23 mouse cellular contexts compared by ENCODE assay signal in genomic region chr6:33732214-33732613, GRCm38 (mm10).
DNase-seq lines count a peak whose midpoint lies in the region; ATAC-seq and TF ChIP-seq lines count a peak whose summit lies in the region.
"Had no signal": no experiment of that assay in that cellular context is flagged by ENCODE, and none has a peak within 500 bp of the region (broad histone marks: within the 10 kb centered on the region; RNA-seq: fewer than 3 reads in every experiment).

No protein-coding gene starts in this region.

- DNase-seq in limb, embryonic 11.5 days (ENCODE audit: low spot score), result peak; percentile 25
- DNase-seq in limb, embryonic 10.5 days (ENCODE audit: low spot score), result no peak
- peak; percentile 36 for DNase-seq in mesoderm, embryonic 11.5 days (ENCODE audit: low read depth, low spot score)
- DNase-seq in adipocyte (ENCODE audit: low spot score), result no peak
- DNase-seq in layer of hippocampus, adult 2 months (ENCODE audit: low spot score in 2 of 2), result no peak
- DNase-seq: adrenal gland, adult 8-10 months; adrenal gland, postnatal 14 days; adrenal gland, postnatal 36 days; cerebellum, adult 18-20 months; cerebellum, adult 8-10 months; cerebellum, adult 9-11 months; cerebellum, postnatal 14 days; cerebellum, postnatal 36 days; embryo, embryonic 11 days had no signal

- no peak overlapping the region for H3K4me2 ChIP-seq in limb, embryonic 11.5 days (ENCODE audit: low read depth, severe bottlenecking)
- H3K4me2 ChIP-seq in neural tube, embryonic 12.5 days (replicated peaks), result no peak overlapping the region
- H3K4me2 ChIP-seq in neural tube, embryonic 15.5 days, result no peak overlapping the region
- H3K4me2 ChIP-seq in neural tube, embryonic 14.5 days (ENCODE audit: low read depth, low read length), result no peak overlapping the region
- H3K4me2 ChIP-seq: embryonic facial prominence, embryonic 13.5 days; embryonic facial prominence, embryonic 15.5 days had no signal

- TF ChIP-seq CTCF in layer of hippocampus, adult 2 months (conservative IDR thresholded peaks at IDR 0.05), result no peak

- no peak overlapping the region for H3K4me3 ChIP-seq in limb, embryonic 11.5 days (ENCODE audit: low read depth, low read length)
- H3K4me3 ChIP-seq in limb, embryonic 10.5 days, result no peak overlapping the region
- H3K4me3 ChIP-seq in neural tube, embryonic 12.5 days, result no peak overlapping the region
- no peak overlapping the region for H3K4me3 ChIP-seq in neural tube, embryonic 15.5 days (replicated peaks)
- no peak overlapping the region for H3K4me3 ChIP-seq in neural tube, embryonic 14.5 days (ENCODE audit: low read depth, low read length)
- no peak overlapping the region for H3K4me3 ChIP-seq in layer of hippocampus, adult 2 months
- H3K4me3 ChIP-seq: embryonic facial prominence, embryonic 13.5 days; embryonic facial prominence, embryonic 15.5 days; erythroblast, embryonic 14.5 days; forebrain, embryonic 10.5 days had no signal

- ATAC-seq in limb, embryonic 11.5 days (ENCODE audit: insufficient number of reproducible peaks, low FRiP score, low TSS enrichment, low read depth), result no peak
- 0 out of 2 replicates have a peak, but pooled peaks have one; percentile 37 for ATAC-seq in neural tube, embryonic 12.5 days (ENCODE audit: low FRiP score, low read depth)
- ATAC-seq in neural tube, embryonic 15.5 days (ENCODE audit: low FRiP score), result no peak
- peak; percentile 52; the same call in 1 of the 2 replicates for ATAC-seq in neural tube, embryonic 14.5 days (ENCODE audit: low read depth)
- ATAC-seq: forebrain, embryonic 14.5 days; forebrain, embryonic 16.5 days had no signal

- WGBS in limb, embryonic 11.5 days, result 13% methylated on average over 2 of the region's 2 CpGs
- WGBS in limb, embryonic 10.5 days, result 29% methylated on average over 2 of the region's 2 CpGs
- 5% methylated on average over 2 of the region's 2 CpGs for WGBS in neural tube, embryonic 12.5 days
- 6% methylated on average over 2 of the region's 2 CpGs for WGBS in neural tube, embryonic 15.5 days
- WGBS in neural tube, embryonic 14.5 days, result 5% methylated on average over 2 of the region's 2 CpGs

- H3K36me3 ChIP-seq in limb, embryonic 11.5 days (ENCODE audit: control insufficient read depth, insufficient read depth, low read length), result no peaks in the 10 kb centered on the region
- no peaks in the 10 kb centered on the region for H3K36me3 ChIP-seq in limb, embryonic 10.5 days
- H3K36me3 ChIP-seq in neural tube, embryonic 12.5 days, result no peaks in the 10 kb centered on the region
- H3K36me3 ChIP-seq in neural tube, embryonic 15.5 days, result no peaks in the 10 kb centered on the region
- H3K36me3 ChIP-seq in neural tube, embryonic 14.5 days (ENCODE audit: control insufficient read depth, insufficient read depth, low read length), result no peaks in the 10 kb centered on the region
- H3K36me3 ChIP-seq: embryonic facial prominence, embryonic 13.5 days; embryonic facial prominence, embryonic 15.5 days; forebrain, embryonic 10.5 days had no signal

- H3K27ac ChIP-seq in limb, embryonic 11.5 days (replicated peaks; ENCODE audit: low read depth, low read length), result no peak overlapping the region
- no peak overlapping the region for H3K27ac ChIP-seq in limb, embryonic 10.5 days
- no peak overlapping the region for H3K27ac ChIP-seq in neural tube, embryonic 12.5 days
- H3K27ac ChIP-seq in neural tube, embryonic 15.5 days (replicated peaks), result no peak overlapping the region
- no peak overlapping the region for H3K27ac ChIP-seq in neural tube, embryonic 14.5 days (ENCODE audit: low read depth, low read length)
- no peak overlapping the region for H3K27ac ChIP-seq in layer of hippocampus, adult 2 months
- H3K27ac ChIP-seq: embryonic facial prominence, embryonic 13.5 days; embryonic facial prominence, embryonic 15.5 days; forebrain, embryonic 10.5 days had no signal

- H3K9ac ChIP-seq in limb, embryonic 11.5 days (ENCODE audit: low read length), result no peak overlapping the region
- no peak overlapping the region for H3K9ac ChIP-seq in neural tube, embryonic 12.5 days
- no peak overlapping the region for H3K9ac ChIP-seq in neural tube, embryonic 15.5 days (replicated peaks)
- no peak overlapping the region for H3K9ac ChIP-seq in neural tube, embryonic 14.5 days (replicated peaks; ENCODE audit: low read depth, low read length)
- H3K9ac ChIP-seq: embryonic facial prominence, embryonic 13.5 days; embryonic facial prominence, embryonic 15.5 days had no signal

- H3K9me3 ChIP-seq in limb, embryonic 11.5 days (ENCODE audit: control insufficient read depth, low read length), result no peaks in the 10 kb centered on the region
- H3K9me3 ChIP-seq in limb, embryonic 10.5 days (replicated peaks), result no peaks in the 10 kb centered on the region
- H3K9me3 ChIP-seq in neural tube, embryonic 12.5 days, result no peaks in the 10 kb centered on the region
- no peaks in the 10 kb centered on the region for H3K9me3 ChIP-seq in neural tube, embryonic 15.5 days (replicated peaks)
- no peaks in the 10 kb centered on the region for H3K9me3 ChIP-seq in neural tube, embryonic 14.5 days (ENCODE audit: control insufficient read depth, low read length)
- H3K9me3 ChIP-seq: embryonic facial prominence, embryonic 13.5 days; embryonic facial prominence, embryonic 15.5 days; forebrain, embryonic 10.5 days had no signal

- peaks cover 4% of the 10 kb centered on the region; the same call in 1 of the 2 replicates for H3K4me1 ChIP-seq in limb, embryonic 11.5 days (ENCODE audit: control insufficient read depth, insufficient read depth, low read length)
- H3K4me1 ChIP-seq in limb, embryonic 10.5 days, result peaks cover 36% of the 10 kb centered on the region
- H3K4me1 ChIP-seq in neural tube, embryonic 12.5 days, result peaks cover 6% of the 10 kb centered on the region; the same call in 1 of the 2 replicates
- H3K4me1 ChIP-seq in neural tube, embryonic 15.5 days, result peaks cover 16% of the 10 kb centered on the region
- H3K4me1 ChIP-seq in neural tube, embryonic 14.5 days (ENCODE audit: control insufficient read depth, insufficient read depth, low read length), result 0 out of 2 replicates have a peak, but pooled peaks cover 3% of the 10 kb centered on the region
- H3K4me1 ChIP-seq: embryonic facial prominence, embryonic 15.5 days had no signal

- H3K27me3 ChIP-seq in limb, embryonic 11.5 days (ENCODE audit: control insufficient read depth, insufficient read depth, low read length), result no peaks in the 10 kb centered on the region
- H3K27me3 ChIP-seq in limb, embryonic 10.5 days (ENCODE audit: low read depth, poor library complexity, severe bottlenecking), result no peaks in the 10 kb centered on the region
- H3K27me3 ChIP-seq in neural tube, embryonic 12.5 days (replicated peaks), result no peaks in the 10 kb centered on the region
- no peaks in the 10 kb centered on the region for H3K27me3 ChIP-seq in neural tube, embryonic 15.5 days (replicated peaks)
- H3K27me3 ChIP-seq in neural tube, embryonic 14.5 days (ENCODE audit: control insufficient read depth, insufficient read depth, low read length), result no peaks in the 10 kb centered on the region
- H3K27me3 ChIP-seq: embryonic facial prominence, embryonic 13.5 days; embryonic facial prominence, embryonic 15.5 days had no signal

Comparison
In these comparisons a context has a peak if more than half of its experiments do, and no peak if none do; other contexts are left out.
1. ATAC-seq: peak in neural tube, embryonic 12.5 days (single experiment) and neural tube, embryonic 14.5 days (single experiment); none in limb, embryonic 11.5 days (single experiment) and neural tube, embryonic 15.5 days (single experiment).
2. DNase-seq: peak in limb, embryonic 11.5 days (single experiment) and mesoderm, embryonic 11.5 days (single experiment); none in limb, embryonic 10.5 days (single experiment), adipocyte (single experiment) and layer of hippocampus, adult 2 months (0 of 2).